Mouse (Mus musculus) cerebellum, adult (tissue): Measurements from ENCODE around the gene Fancc.
A peak's percentile ranks its signal among the peaks of the same experiment; 100 is the strongest.

Experiments
- ATAC-seq: cut with Nextera tagmentation; 2 replicates; pipeline ENCODE4 v1.9.2; 2017; ENCODE audit warnings: mild to moderate bottlenecking, moderate library complexity, mixed read lengths; ENCODE audit not compliant: insufficient number of reproducible peaks, low FRiP score, low TSS enrichment

The Fancc gene

GRCm38 (mm10) chr13:63298931-63299330, 198.1 kb downstream of the Fancc start:
- ATAC-seq: no peak

- no peak for ATAC-seq
Observed at GRCm38 (mm10) chr13:63297933-63298332, 199.1 kb downstream of the Fancc start.

GRCm38 (mm10) chr13:63297003-63297402, 200.1 kb downstream of the Fancc start:
- ATAC-seq: no peak

GRCm38 (mm10) chr13:63296300-63296699, 200.8 kb downstream of the Fancc start:
- ATAC-seq: no peak

GRCm38 (mm10) chr13:63294359-63295193, 202.5 kb downstream of the Fancc start:
- peak; percentile 62 for ATAC-seq

- ATAC-seq: no peak
Observed at GRCm38 (mm10) chr13:63293647-63294046, 203.4 kb downstream of the Fancc start.

GRCm38 (mm10) chr13:63291016-63291415, 206.1 kb downstream of the Fancc start:
- no peak for ATAC-seq

GRCm38 (mm10) chr13:63290126-63290525, 207.0 kb downstream of the Fancc start:
- ATAC-seq: no peak

GRCm38 (mm10) chr13:63289687-63290086, 207.4 kb downstream of the Fancc start:
- no peak for ATAC-seq

GRCm38 (mm10) chr13:63289152-63289551, 207.9 kb downstream of the Fancc start:
- ATAC-seq: no peak

GRCm38 (mm10) chr13:63286483-63287102, 210.5 kb downstream of the Fancc start:
- ATAC-seq: peak; percentile 62

- ATAC-seq: no peak
Observed at GRCm38 (mm10) chr13:63284748-63285147, 212.3 kb downstream of the Fancc start.

GRCm38 (mm10) chr13:63283236-63283635, 213.8 kb downstream of the Fancc start:
- ATAC-seq: no peak

- no peak for ATAC-seq
Observed at GRCm38 (mm10) chr13:63281206-63281605, 215.9 kb downstream of the Fancc start.

GRCm38 (mm10) chr13:63280344-63280743, 216.7 kb downstream of the Fancc start:
- ATAC-seq: no peak

GRCm38 (mm10) chr13:63279807-63280206, 217.3 kb downstream of the Fancc start:
- ATAC-seq: no peak

GRCm38 (mm10) chr13:63278796-63279475, 218.1 kb downstream of the Fancc start:
- ATAC-seq: peak; percentile 46; the same call in 1 of the 2 replicates

GRCm38 (mm10) chr13:63278141-63278631, 218.9 kb downstream of the Fancc start:
- no peak for ATAC-seq

GRCm38 (mm10) chr13:63277316-63277715, 219.8 kb downstream of the Fancc start:
- no peak for ATAC-seq

- ATAC-seq: no peak
Observed at GRCm38 (mm10) chr13:63276389-63276788, 220.7 kb downstream of the Fancc start.
